Mouse (Mus musculus): ENCODE results near the gene Gtf3c5.

DNA sequence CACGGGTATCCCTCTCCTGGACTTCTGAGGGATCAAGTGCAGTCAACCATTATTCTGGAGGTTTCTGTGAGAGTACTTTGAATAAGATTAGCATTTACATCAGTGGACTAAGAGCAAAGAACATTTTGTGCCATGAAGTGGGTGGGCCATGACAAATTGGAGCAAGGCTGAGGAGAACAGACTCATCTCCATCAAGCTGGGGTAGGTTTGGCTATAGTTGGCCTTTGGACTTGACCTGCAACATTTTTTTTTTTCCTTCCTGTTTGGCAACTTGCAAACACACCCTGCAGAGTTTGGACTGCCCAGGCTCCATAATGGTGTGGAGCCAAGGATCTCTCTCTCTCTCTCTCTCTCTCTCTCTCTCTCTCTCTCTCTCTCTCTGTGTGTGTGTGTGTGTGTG lies 49.1 kb upstream of the Gtf3c5 start:
- TF ChIP-seq CTCF (IDR thresholded peaks at IDR 0.05; ENCODE audit: low read depth, low read length) (no peak), EP300 (IDR thresholded peaks at IDR 0.05; ENCODE audit: insufficient read depth, low read depth, low read length) (no peak)

All from ES-Bruce4 (cell line).